Mouse (Mus musculus): ENCODE measurements at regions not wholly inside any gene's neighbourhood (a gene's known extent, or its start where the extent isn't known, plus 50 kb on each side); places are given as distances from the start of the nearest gene placed in this dataset.

DNA sequence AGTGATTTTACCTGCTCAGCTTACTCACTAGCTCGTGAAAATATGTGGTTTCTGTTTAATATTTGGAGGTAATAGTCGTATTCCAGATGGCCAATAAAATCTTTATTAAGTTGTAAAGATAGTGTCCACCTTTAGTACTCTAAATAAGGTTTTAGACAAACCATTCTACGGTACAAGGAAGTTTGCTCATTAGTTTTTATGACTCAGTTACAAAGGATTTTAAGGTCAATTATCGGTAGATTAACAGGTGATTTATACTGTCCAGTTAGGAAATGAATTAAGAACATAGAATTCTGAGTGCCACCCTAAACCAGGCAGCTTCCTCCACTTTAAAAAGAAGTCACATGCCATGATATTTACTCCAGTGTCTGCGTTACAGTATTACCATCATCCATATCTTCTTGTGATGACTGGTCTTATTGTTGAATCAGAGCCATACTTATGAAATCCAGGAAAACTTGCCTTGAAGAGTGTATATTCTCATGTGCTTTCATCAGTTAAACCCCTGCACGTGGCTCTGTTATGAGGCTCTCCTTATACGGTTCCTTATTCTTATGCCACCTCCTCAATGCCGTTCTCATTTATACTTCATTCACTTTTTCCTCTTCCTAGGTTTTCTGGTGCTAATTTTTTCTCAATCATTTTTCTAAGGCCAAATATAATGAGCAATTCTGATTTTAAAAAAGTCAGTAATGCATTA lies 114.4 kb downstream of the Gm11077 start:
- 21% methylated on average over 8 of the region's 8 CpGs for WGBS
- DNase-seq (ENCODE audit: low spot score) (no peak), ATAC-seq (ENCODE audit: low FRiP score, low read depth) (no peak)
- TF ChIP-seq POLR2A (IDR thresholded peaks at IDR 0.05; ENCODE audit: borderline replicate concordance, extremely low read depth, insufficient read depth, insufficient read length) = no peak
- Histone ChIP-seq H3K27me3 (ENCODE audit: control insufficient read depth, insufficient read depth, low read length) (no peaks in the 10 kb centered on the region), H3K4me1 (ENCODE audit: control insufficient read depth, insufficient read depth, low read length) (no peaks in the 10 kb centered on the region), H3K9me3 (ENCODE audit: control insufficient read depth, low read length) (no peaks in the 10 kb centered on the region), H3K4me2 (replicated peaks; ENCODE audit: low read depth, low read length, severe bottlenecking) (no peak overlapping the region), H3K4me3 (replicated peaks; ENCODE audit: low read length) (no peak overlapping the region), H3K27ac (replicated peaks; ENCODE audit: low read depth, low read length) (no peak overlapping the region), H3K36me3 (ENCODE audit: control insufficient read depth, insufficient read depth, low read length) (no peaks in the 10 kb centered on the region), H3K9ac (ENCODE audit: low read depth, low read length, severe bottlenecking) (no peak overlapping the region)

DNA sequence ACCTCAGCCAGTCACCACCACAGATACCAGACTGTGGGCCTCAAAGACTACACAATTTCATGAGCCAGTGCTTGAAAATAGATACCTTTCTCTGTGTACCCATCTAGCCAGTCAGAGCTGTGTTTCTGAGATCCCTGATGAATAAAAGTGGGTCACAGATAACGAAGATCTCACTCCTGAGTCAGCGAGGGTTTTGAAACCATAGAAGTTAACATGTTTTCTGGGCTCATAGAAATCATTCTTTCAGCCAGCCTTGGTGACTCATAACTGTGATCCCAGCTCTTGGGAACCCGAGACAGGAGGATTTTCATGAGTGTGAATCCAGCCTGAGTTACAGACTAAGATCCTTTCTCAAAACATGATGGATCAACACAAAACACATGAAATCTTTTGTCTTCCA lies 118.1 kb downstream of the Gm11077 start:
- WGBS = 81% methylated on average over 3 of the region's 3 CpGs
- H3K4me1 ChIP-seq (ENCODE audit: control insufficient read depth, insufficient read depth, low read length) = no peaks in the 10 kb centered on the region

DNA sequence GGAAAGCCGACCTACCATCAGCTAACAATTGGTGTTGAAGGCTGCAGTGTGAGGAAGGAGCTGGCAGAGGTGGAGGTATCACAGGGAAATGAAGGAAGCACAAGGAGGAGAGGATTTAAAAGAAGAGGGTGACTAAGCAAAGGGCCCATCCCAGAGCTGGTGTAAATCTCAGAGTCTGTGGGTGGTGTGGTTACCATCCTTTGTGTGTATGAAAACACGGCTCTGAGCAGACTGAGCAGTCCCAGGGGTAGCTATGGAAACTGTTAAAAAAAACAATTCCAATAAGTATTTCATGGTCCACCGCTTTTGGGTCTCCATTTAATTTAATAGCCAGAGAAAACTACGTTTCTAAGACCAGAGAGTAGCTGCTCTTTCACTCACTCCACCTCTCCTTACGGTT lies 123.3 kb downstream of the Gm11077 start:
- 63% methylated on average over 5 of the region's 5 CpGs for WGBS
- Histone ChIP-seq H3K27me3 (ENCODE audit: control insufficient read depth, insufficient read depth, low read length) (no peaks in the 10 kb centered on the region), H3K4me1 (ENCODE audit: control insufficient read depth, insufficient read depth, low read length) (peaks cover 3% of the 10 kb centered on the region; the same call in 1 of the 2 replicates), H3K27ac (replicated peaks; ENCODE audit: low read depth, low read length) (no peak overlapping the region), H3K4me2 (replicated peaks; ENCODE audit: low read depth, low read length, severe bottlenecking) (no peak overlapping the region), H3K9ac (ENCODE audit: low read depth, low read length, severe bottlenecking) (no peak overlapping the region), H3K36me3 (ENCODE audit: control insufficient read depth, insufficient read depth, low read length) (no peaks in the 10 kb centered on the region), H3K9me3 (ENCODE audit: control insufficient read depth, low read length) (no peaks in the 10 kb centered on the region), H3K4me3 (replicated peaks; ENCODE audit: low read length) (no peak overlapping the region)
- TF ChIP-seq POLR2A (IDR thresholded peaks at IDR 0.05; ENCODE audit: borderline replicate concordance, extremely low read depth, insufficient read depth, insufficient read length) = no peak
- no peak for DNase-seq (ENCODE audit: low spot score)
- no peak for ATAC-seq (ENCODE audit: low FRiP score, low read depth)

More for the DNA sequence above, 118.1 kb downstream of the Gm11077 start:
- no peaks in the 10 kb centered on the region for H3K27me3 ChIP-seq (ENCODE audit: control insufficient read depth, insufficient read depth, low read length)
- H3K27ac ChIP-seq (replicated peaks; ENCODE audit: low read depth, low read length) = no peak overlapping the region
- no peak for TF ChIP-seq POLR2A (IDR thresholded peaks at IDR 0.05; ENCODE audit: borderline replicate concordance, extremely low read depth, insufficient read depth, insufficient read length)
- H3K4me3 ChIP-seq (replicated peaks; ENCODE audit: low read length) = no peak overlapping the region
- ATAC-seq (ENCODE audit: low FRiP score, low read depth) = no peak
- no peak overlapping the region for H3K9ac ChIP-seq (ENCODE audit: low read depth, low read length, severe bottlenecking)
- H3K9me3 ChIP-seq (ENCODE audit: control insufficient read depth, low read length) = no peaks in the 10 kb centered on the region
- H3K4me2 ChIP-seq (replicated peaks; ENCODE audit: low read depth, low read length, severe bottlenecking) = no peak overlapping the region
- no peak for DNase-seq (ENCODE audit: low spot score)
- H3K36me3 ChIP-seq (ENCODE audit: control insufficient read depth, insufficient read depth, low read length) = no peaks in the 10 kb centered on the region

DNA sequence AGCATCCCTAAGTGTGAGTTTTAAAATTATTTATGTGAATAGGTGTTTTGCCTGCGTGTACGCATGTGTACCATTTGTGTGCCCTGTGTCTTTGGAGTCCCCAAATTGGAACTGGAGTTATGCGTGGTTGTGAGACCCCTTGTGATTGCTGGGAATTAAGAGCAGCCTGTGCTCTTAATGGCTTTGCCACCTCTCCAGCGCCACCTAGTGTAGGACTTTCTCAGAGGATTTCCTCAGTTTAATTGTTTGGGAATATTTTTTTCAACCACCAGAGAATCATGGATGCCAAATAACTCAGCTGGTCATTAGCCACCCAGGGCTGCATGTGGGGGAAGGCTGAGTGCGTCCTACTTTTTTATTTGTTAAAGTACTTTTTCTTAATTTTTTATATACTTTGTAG lies 124.4 kb downstream of the Gm11077 start:
- WGBS = 46% methylated on average over 5 of the region's 5 CpGs
- H3K27ac ChIP-seq (replicated peaks; ENCODE audit: low read depth, low read length) = no peak overlapping the region
- no peak for TF ChIP-seq POLR2A (IDR thresholded peaks at IDR 0.05; ENCODE audit: borderline replicate concordance, extremely low read depth, insufficient read depth, insufficient read length)
- DNase-seq (ENCODE audit: low spot score) = peak; percentile 76
- no peaks in the 10 kb centered on the region for H3K27me3 ChIP-seq (ENCODE audit: control insufficient read depth, insufficient read depth, low read length)
- no peaks in the 10 kb centered on the region for H3K36me3 ChIP-seq (ENCODE audit: control insufficient read depth, insufficient read depth, low read length)
- no peaks in the 10 kb centered on the region for H3K9me3 ChIP-seq (ENCODE audit: control insufficient read depth, low read length)
- H3K4me1 ChIP-seq (ENCODE audit: control insufficient read depth, insufficient read depth, low read length) = peaks cover 3% of the 10 kb centered on the region; the same call in 1 of the 2 replicates
- no peak for ATAC-seq (ENCODE audit: low FRiP score, low read depth)
- no peak overlapping the region for H3K9ac ChIP-seq (ENCODE audit: low read depth, low read length, severe bottlenecking)
- no peak overlapping the region for H3K4me2 ChIP-seq (replicated peaks; ENCODE audit: low read depth, low read length, severe bottlenecking)
- H3K4me3 ChIP-seq (replicated peaks; ENCODE audit: low read length) = no peak overlapping the region

DNA sequence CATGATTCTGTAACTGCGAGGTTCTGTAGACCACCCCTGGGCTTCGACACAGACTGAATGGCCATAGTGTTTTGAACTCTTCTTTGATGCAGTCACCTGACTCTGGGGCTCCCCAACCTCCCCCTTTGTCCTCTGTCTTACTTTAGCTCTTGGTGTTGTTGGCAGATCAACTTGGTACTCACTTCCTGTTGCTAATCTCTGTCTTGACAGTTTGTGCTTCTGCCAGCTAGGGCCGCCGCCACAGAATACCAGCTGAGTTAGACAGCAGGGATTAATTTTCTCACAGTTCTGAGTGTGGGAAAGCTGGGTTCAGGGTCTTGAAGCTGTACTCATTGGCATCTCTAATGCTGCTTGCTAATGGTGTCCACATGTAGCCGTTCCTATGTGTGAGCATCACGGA lies 125.6 kb downstream of the Gm11077 start:
- Histone ChIP-seq H3K27me3 (ENCODE audit: control insufficient read depth, insufficient read depth, low read length) (no peaks in the 10 kb centered on the region), H3K4me2 (replicated peaks; ENCODE audit: low read depth, low read length, severe bottlenecking) (no peak overlapping the region), H3K36me3 (ENCODE audit: control insufficient read depth, insufficient read depth, low read length) (no peaks in the 10 kb centered on the region), H3K4me3 (replicated peaks; ENCODE audit: low read length) (no peak overlapping the region), H3K27ac (replicated peaks; ENCODE audit: low read depth, low read length) (no peak overlapping the region), H3K9ac (ENCODE audit: low read depth, low read length, severe bottlenecking) (no peak overlapping the region), H3K9me3 (ENCODE audit: control insufficient read depth, low read length) (no peaks in the 10 kb centered on the region), H3K4me1 (ENCODE audit: control insufficient read depth, insufficient read depth, low read length) (peaks cover 3% of the 10 kb centered on the region; the same call in 1 of the 2 replicates)
- no peak for TF ChIP-seq POLR2A (IDR thresholded peaks at IDR 0.05; ENCODE audit: borderline replicate concordance, extremely low read depth, insufficient read depth, insufficient read length)
- ATAC-seq (ENCODE audit: low FRiP score, low read depth) (no peak), DNase-seq (ENCODE audit: low spot score) (no peak)
- WGBS = 54% methylated on average over 6 of the region's 6 CpGs
